Mouse (Mus musculus) MEL (cell line): ENCODE measurements around the gene Fam172a. TPM values are rescaled to one million over a fixed set of nuclear protein-coding genes. Genes with fewer than 3 reads are reported as not detected.

Experiments
- DNase-seq: peaks from one replicate; pipeline ENCODE4 v3.0.0; 2011; ENCODE audit warnings: low read depth, low spot score
- H3K27ac ChIP-seq: 2 replicates; pipeline ENCODE4 v1.5.1; 2012; ENCODE audit warnings: low read depth, mild to moderate bottlenecking, control low read depth, low read length, moderate library complexity; ENCODE audit not compliant: control insufficient read depth
- H3K27me3 ChIP-seq, 2 experiments: fragments of 150-350 bp in 1 of 2; sonication (generic) in 1 of 2; 2 replicates each; pipeline ENCODE4 v1.6.1; 2012; ENCODE audit warnings: low read length in 2 of 2, mild to moderate bottlenecking in 2 of 2, improper control_type of control experiment in 1 of 2, moderate library complexity in 1 of 2; ENCODE audit not compliant: insufficient read depth in 2 of 2, control insufficient read depth in 1 of 2
- H3K36me3 ChIP-seq, 2 experiments: 2 replicates each; pipeline ENCODE4 v1.6.1; 2012 to 2014; ENCODE audit warnings: low read length in 2 of 2, improper control_type of control experiment in 1 of 2, inconsistent platforms in 1 of 2, mild to moderate bottlenecking in 1 of 2; ENCODE audit not compliant: insufficient read depth in 2 of 2, control insufficient read depth in 1 of 2
- H3K4me1 ChIP-seq, 2 experiments: fragments of 150-350 bp in 1 of 2; sonication (generic) in 1 of 2; 2 replicates each; pipeline ENCODE4 v1.6.1; 2012; ENCODE audit warnings: low read length in 2 of 2, improper control_type of control experiment in 1 of 2, mild to moderate bottlenecking in 1 of 2; ENCODE audit not compliant: insufficient read depth in 2 of 2, control insufficient read depth in 1 of 2
- H3K4me3 ChIP-seq, 2 experiments: fragments of 150-350 bp in 1 of 2; sonication (generic) in 1 of 2; 2 replicates each; pipeline ENCODE4 v1.5.1; 2012; ENCODE audit warnings: low read depth in 2 of 2, low read length in 2 of 2, mild to moderate bottlenecking in 2 of 2, moderate library complexity in 2 of 2, control low read depth in 1 of 2, improper control_type of control experiment in 1 of 2; ENCODE audit not compliant: control insufficient read depth in 1 of 2, insufficient read depth in 1 of 2
- H3K79me2 ChIP-seq: 2 replicates; pipeline ENCODE4 v1.6.1; 2012; ENCODE audit warnings: mild to moderate bottlenecking, low read length, moderate library complexity; ENCODE audit not compliant: control insufficient read depth, poor library complexity, insufficient read depth
- H3K9ac ChIP-seq: 2 replicates; pipeline ENCODE4 v1.6.1; 2012; ENCODE audit warnings: low read depth, mild to moderate bottlenecking, control low read depth, low read length, moderate library complexity; ENCODE audit not compliant: control insufficient read depth, poor library complexity, severe bottlenecking
- H3K9me3 ChIP-seq: fragments of 150-350 bp; sonication (generic); replicated peaks from 2 replicates; pipeline ENCODE4 v1.6.1; 2012; ENCODE audit warnings: mild to moderate bottlenecking, low read length, improper control_type of control experiment, moderate library complexity; ENCODE audit not compliant: insufficient read depth
- BHLHE40 ChIP-seq: IDR thresholded peaks from 2 replicates; pipeline ENCODE4 v1.6.1; 2012; ENCODE audit warnings: low read depth, mild to moderate bottlenecking, inconsistent platforms, low read length, improper control_type of control experiment, borderline replicate concordance
- CHD1 ChIP-seq: IDR thresholded peaks from 2 replicates; pipeline ENCODE4 v1.6.1; 2012; ENCODE audit warnings: low read depth, mild to moderate bottlenecking, inconsistent platforms, low read length, improper control_type of control experiment
- CTCF ChIP-seq, 3 experiments: IDR thresholded peaks in 2 of 3; conservative IDR thresholded peaks in 1 of 3; 2 replicates each; pipeline ENCODE4 v1.5.1; 2011 to 2012; ENCODE audit warnings: low read length in 3 of 3, low read depth in 2 of 3, mild to moderate bottlenecking in 2 of 3, improper control_type of control experiment in 1 of 3, inconsistent platforms in 1 of 3, mixed read lengths in 1 of 3, moderate library complexity in 1 of 3; ENCODE audit not compliant: control insufficient read depth in 1 of 3, insufficient read depth in 1 of 3, poor library complexity in 1 of 3, severe bottlenecking in 1 of 3
- EP300 ChIP-seq, 2 experiments: IDR thresholded peaks; 2 replicates each; pipeline ENCODE4 v1.6.1; 2011; ENCODE audit warnings: improper control_type of control experiment in 2 of 2, low read length in 2 of 2, low read depth in 1 of 2, mild to moderate bottlenecking in 1 of 2
- ETS1 ChIP-seq: IDR thresholded peaks from 2 replicates; pipeline ENCODE4 v1.6.1; 2012; ENCODE audit warnings: low read depth, mild to moderate bottlenecking, inconsistent platforms, low read length, improper control_type of control experiment, moderate library complexity
- GABPA ChIP-seq: IDR thresholded peaks from 2 replicates; pipeline ENCODE4 v1.6.1; 2012; ENCODE audit warnings: low read depth, mild to moderate bottlenecking, inconsistent platforms, low read length, improper control_type of control experiment, moderate library complexity
- GATA1 ChIP-seq: IDR thresholded peaks from 2 replicates; pipeline ENCODE4 v1.6.1; 2011; ENCODE audit warnings: low read depth, low read length, improper control_type of control experiment
- HCFC1 ChIP-seq: IDR thresholded peaks from 2 replicates; pipeline ENCODE4 v1.6.1; 2012; ENCODE audit warnings: low read depth, mild to moderate bottlenecking, inconsistent platforms, low read length, improper control_type of control experiment, moderate library complexity
- KAT2A ChIP-seq: conservative IDR thresholded peaks from 2 replicates; pipeline ENCODE4 v1.6.1; 2012; ENCODE audit warnings: low read depth, low read length, improper control_type of control experiment, inconsistent platforms
- MAFK ChIP-seq: IDR thresholded peaks from 2 replicates; pipeline ENCODE4 v1.6.1; 2011; ENCODE audit warnings: low read depth, mild to moderate bottlenecking, low read length, improper control_type of control experiment, borderline replicate concordance
- MAX ChIP-seq: IDR thresholded peaks from 2 replicates; pipeline ENCODE4 v1.6.1; 2011; ENCODE audit warnings: low read length, improper control_type of control experiment
- MAZ ChIP-seq: IDR thresholded peaks from 2 replicates; pipeline ENCODE4 v1.6.1; 2012; ENCODE audit warnings: low read depth, mild to moderate bottlenecking, inconsistent platforms, low read length, improper control_type of control experiment
- MXI1 ChIP-seq: IDR thresholded peaks from 2 replicates; pipeline ENCODE4 v1.6.1; 2011; ENCODE audit warnings: mild to moderate bottlenecking, low read depth, low read length, improper control_type of control experiment
- MYB ChIP-seq: IDR thresholded peaks from 2 replicates; pipeline ENCODE4 v1.6.1; 2011; ENCODE audit warnings: mild to moderate bottlenecking, low read depth, low read length, improper control_type of control experiment
- MYC ChIP-seq: IDR thresholded peaks from 2 replicates; pipeline ENCODE4 v1.6.1; 2011; ENCODE audit warnings: low read depth, mild to moderate bottlenecking, low read length, improper control_type of control experiment, moderate library complexity
- NRF1 ChIP-seq: IDR thresholded peaks from 2 replicates; pipeline ENCODE4 v1.6.1; 2014; ENCODE audit warnings: low read depth, mild to moderate bottlenecking, inconsistent platforms, low read length, improper control_type of control experiment, moderate library complexity; ENCODE audit not compliant: poor library complexity, insufficient read depth, severe bottlenecking
- POLR2A ChIP-seq, 2 experiments: IDR thresholded peaks; 2 replicates each; pipeline ENCODE4 v1.6.1; 2011 to 2012; ENCODE audit warnings: low read length in 2 of 2, mild to moderate bottlenecking in 2 of 2, control low read depth in 1 of 2, improper control_type of control experiment in 1 of 2, low read depth in 1 of 2, moderate library complexity in 1 of 2; ENCODE audit not compliant: control insufficient read depth in 1 of 2, insufficient read depth in 1 of 2, poor library complexity in 1 of 2
- POLR2AphosphoS5 ChIP-seq: IDR thresholded peaks from 2 replicates; pipeline ENCODE4 v1.6.1; 2012; ENCODE audit warnings: low read depth, borderline replicate concordance, mild to moderate bottlenecking, inconsistent platforms, low read length, moderate library complexity, mixed read lengths
- RAD21 ChIP-seq: IDR thresholded peaks from 2 replicates; pipeline ENCODE4 v1.6.1; 2011; ENCODE audit warnings: mild to moderate bottlenecking, low read depth, low read length, improper control_type of control experiment
- TAL1 ChIP-seq: IDR thresholded peaks from 2 replicates; pipeline ENCODE4 v1.6.1; 2012; ENCODE audit warnings: mild to moderate bottlenecking, inconsistent platforms, low read length, moderate library complexity, mixed read lengths
- TBP ChIP-seq: IDR thresholded peaks from 2 replicates; pipeline ENCODE4 v1.8.0; 2011; ENCODE audit warnings: low read depth, low read length, improper control_type of control experiment
- TCF12 ChIP-seq: IDR thresholded peaks from 2 replicates; pipeline ENCODE4 v1.6.1; 2014; ENCODE audit warnings: low read depth, mild to moderate bottlenecking, inconsistent platforms, low read length, improper control_type of control experiment, moderate library complexity
- UBTF ChIP-seq: IDR thresholded peaks from 2 replicates; pipeline ENCODE4 v1.6.1; 2012; ENCODE audit warnings: low read depth, mild to moderate bottlenecking, inconsistent platforms, low read length, improper control_type of control experiment, moderate library complexity, borderline replicate concordance; ENCODE audit not compliant: insufficient read depth
- USF2 ChIP-seq, 2 experiments: IDR thresholded peaks; 2 replicates each; pipeline ENCODE4 v1.6.1; 2011 to 2012; ENCODE audit warnings: improper control_type of control experiment in 2 of 2, low read length in 2 of 2, borderline replicate concordance in 1 of 2, inconsistent platforms in 1 of 2, low read depth in 1 of 2, mild to moderate bottlenecking in 1 of 2; ENCODE audit not compliant: insufficient read depth in 1 of 2
- ZC3H11A ChIP-seq: IDR thresholded peaks from 2 replicates; pipeline ENCODE4 v1.6.1; 2012; ENCODE audit warnings: low read depth, mild to moderate bottlenecking, inconsistent platforms, low read length, improper control_type of control experiment
- ZMIZ1 ChIP-seq: IDR thresholded peaks from 2 replicates; pipeline ENCODE4 v1.6.1; 2012; ENCODE audit warnings: low read depth, mild to moderate bottlenecking, inconsistent platforms, low read length, improper control_type of control experiment, moderate library complexity
- polyA plus RNA-seq, 2 experiments: library from polyadenylated mRNA; stranded (reverse) in 1 of 2; unstranded in 1 of 2; fragments of >175 nt in 1 of 2; fragments of >200 nt in 1 of 2; gene quantifications; 2 replicates each; pipeline versions ENCODE4 v1.2.1 to v1.2.4; 2012; ENCODE audit warnings: low replicate concordance in 2 of 2, low read depth in 1 of 2; ENCODE audit not compliant: insufficient read length in 2 of 2, insufficient read depth in 1 of 2, missing spikeins in 1 of 2
- total RNA-seq: library from RNA; depleted of rRNA; stranded (reverse); fragments of 300-350 nt; gene quantifications from 2 replicates; pipeline ENCODE4 v1.2.3, GENCODE M21; 2012

The Fam172a gene
- total and polyA plus RNA-seq, 3 experiments = 13.4 to 358 (median 19.6) TPM

DNA sequence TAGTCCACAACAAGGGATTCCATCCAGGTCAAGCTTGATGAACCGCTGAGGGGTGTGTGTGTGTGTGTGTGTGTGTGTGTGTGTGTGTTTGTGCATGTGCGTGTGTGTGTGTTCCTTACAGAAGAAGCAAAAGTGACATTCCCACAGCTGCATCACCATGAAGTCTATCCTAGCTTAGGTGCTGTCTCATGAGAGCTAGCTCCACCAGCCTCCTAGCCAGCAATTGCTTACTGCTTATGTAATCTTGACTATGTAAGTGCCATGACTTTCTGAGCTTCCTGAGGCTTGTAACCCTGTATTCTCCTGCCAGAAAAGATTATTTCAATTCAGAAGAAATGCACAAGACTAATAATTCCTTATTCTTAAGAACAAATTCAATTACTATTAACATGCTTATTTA lies 221.0 kb downstream of the Fam172a start:
- Histone ChIP-seq H3K4me3 (no peak overlapping the region), H3K9ac (no peak overlapping the region), H3K27ac (no peak overlapping the region), H3K36me3 (0 out of 4 replicates have a peak, but pooled peaks cover 0 to 2% of the 10 kb centered on the region in 2 experiments), H3K79me2 (no peaks in the 10 kb centered on the region), H3K9me3 (no peaks in the 10 kb centered on the region), H3K4me1 (no peaks in the 10 kb centered on the region), H3K27me3 (no peaks in the 10 kb centered on the region)
- no peak for DNase-seq
- TF ChIP-seq TCF12 = no peak
- no peak for TF ChIP-seq ETS1
- no peak for TF ChIP-seq MAZ
- TF ChIP-seq USF2 (IDR thresholded peaks at IDR 0.05; ENCODE audit: borderline replicate concordance in 1 of 2, insufficient read depth in 1 of 2, low read depth in 1 of 2, low read length in 2 of 2) = no peak
- TF ChIP-seq ZC3H11A = no peak
- no peak for TF ChIP-seq POLR2A (IDR thresholded peaks at IDR 0.05; ENCODE audit: control insufficient read depth in 1 of 2, insufficient read depth in 1 of 2, low read depth in 1 of 2, low read length in 2 of 2, poor library complexity in 1 of 2)
- TF ChIP-seq MXI1 = no peak
- TF ChIP-seq TAL1 = no peak
- TF ChIP-seq MAFK = no peak
- TF ChIP-seq RAD21 = no peak
- no peak for TF ChIP-seq MYC
- no peak for TF ChIP-seq NRF1
- no peak for TF ChIP-seq MAX

DNA sequence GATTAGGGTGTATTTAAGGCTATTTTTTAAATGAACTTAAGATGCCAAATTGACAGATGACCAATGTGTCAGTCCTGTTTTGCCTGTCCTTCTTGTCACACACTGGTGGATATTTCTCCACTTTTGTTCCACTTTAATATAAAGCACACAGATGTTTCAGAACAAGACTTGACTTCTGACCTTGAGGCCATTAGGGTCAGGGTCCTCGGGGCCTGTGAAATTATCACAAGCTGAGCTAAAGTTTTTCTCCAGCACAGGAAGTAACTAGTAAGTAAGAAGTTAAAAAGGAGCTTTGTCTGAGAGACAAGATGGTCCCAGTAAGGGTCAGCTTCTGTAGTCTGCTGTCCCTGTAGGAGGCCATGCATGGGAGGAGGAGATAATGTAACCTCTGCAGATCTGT lies 255.8 kb downstream of the Fam172a start:
- H3K27me3 ChIP-seq = no peaks in the 10 kb centered on the region
- H3K4me3 ChIP-seq = no peak overlapping the region
- no peaks in the 10 kb centered on the region for H3K4me1 ChIP-seq
- TF ChIP-seq UBTF (no peak), ZMIZ1 (no peak), MYB (no peak), CHD1 (no peak), TBP (no peak), CTCF (IDR thresholded peaks at IDR 0.05 in 2 of 3, conservative IDR thresholded peaks at IDR 0.05 in 1 of 3; ENCODE audit: control insufficient read depth in 1 of 3, insufficient read depth in 1 of 3, low read depth in 2 of 3, low read length in 3 of 3, poor library complexity in 1 of 3, severe bottlenecking in 1 of 3) (no peak), MXI1 (no peak), NRF1 (no peak), GATA1 (no peak), POLR2A (IDR thresholded peaks at IDR 0.05; ENCODE audit: control insufficient read depth in 1 of 2, insufficient read depth in 1 of 2, low read depth in 1 of 2, low read length in 2 of 2, poor library complexity in 1 of 2) (no peak), BHLHE40 (no peak), POLR2AphosphoS5 (no peak), HCFC1 (no peak), MAX (no peak), KAT2A (no peak), EP300 (IDR thresholded peaks at IDR 0.05; ENCODE audit: low read depth in 1 of 2, low read length in 2 of 2) (no peak), RAD21 (no peak), GABPA (no peak)
- no peaks in the 10 kb centered on the region for H3K9me3 ChIP-seq
- no peak overlapping the region for H3K9ac ChIP-seq
- no peaks in the 10 kb centered on the region for H3K36me3 ChIP-seq
- H3K27ac ChIP-seq = no peak overlapping the region
- no peaks in the 10 kb centered on the region for H3K79me2 ChIP-seq
- DNase-seq = no peak
